Mouse (Mus musculus) C2C12 (cell line): ENCODE results near the gene Ppan. TPM values are rescaled to one million over a fixed set of nuclear protein-coding genes. Genes with fewer than 3 reads are reported as not detected.

ENCODE experiments used
- H3K27me3 ChIP-seq: one replicate; pipeline ENCODE4 v1.6.1; 2011; ENCODE audit not compliant: control insufficient read depth, insufficient read depth, insufficient read length
- H3K36me3 ChIP-seq: one replicate; pipeline ENCODE4 v1.6.1; 2011; ENCODE audit not compliant: control insufficient read depth, insufficient read depth
- H3K4me3 ChIP-seq: one replicate; pipeline ENCODE4 v1.5.1; 2011; ENCODE audit warnings: mild to moderate bottlenecking, control low read depth; ENCODE audit not compliant: poor library complexity, insufficient read depth, severe bottlenecking
- H3K79me2 ChIP-seq: one replicate; pipeline ENCODE4 v1.6.1; 2011; ENCODE audit not compliant: control insufficient read depth, insufficient read depth
- H3K79me3 ChIP-seq: one replicate; pipeline ENCODE4 v1.6.1; 2011; ENCODE audit warnings: low read depth, control low read depth
- H3ac ChIP-seq: one replicate; pipeline ENCODE3; 2011; ENCODE audit warnings: low read depth; ENCODE audit not compliant: control insufficient read depth, insufficient read length
- CEBPB ChIP-seq: IDR thresholded peaks from one replicate; pipeline ENCODE4 v1.6.1; 2011; ENCODE audit warnings: low read depth, mild to moderate bottlenecking, control low read depth, moderate library complexity
- CTCF ChIP-seq: IDR thresholded peaks from one replicate; pipeline ENCODE4 v1.5.1; 2011; ENCODE audit not compliant: control insufficient read depth, insufficient read depth, insufficient read length
- FOSL1 ChIP-seq: IDR thresholded peaks from one replicate; pipeline ENCODE4 v1.8.0; 2011; ENCODE audit warnings: mild to moderate bottlenecking, low read length; ENCODE audit not compliant: poor library complexity, insufficient read depth, severe bottlenecking
- MAX ChIP-seq: IDR thresholded peaks from one replicate; pipeline ENCODE4 v1.6.1; 2011; ENCODE audit warnings: mild to moderate bottlenecking, control low read depth
- MYOD1 ChIP-seq: IDR thresholded peaks from one replicate; pipeline ENCODE4 v1.6.1; 2011; ENCODE audit warnings: low read depth; ENCODE audit not compliant: control insufficient read depth, insufficient read length
- MYOG ChIP-seq: IDR thresholded peaks from one replicate; pipeline ENCODE4 v1.6.1; 2011; ENCODE audit not compliant: control insufficient read depth, insufficient read length; ENCODE audit errors: extremely low read depth
- USF1 ChIP-seq: IDR thresholded peaks from one replicate; pipeline ENCODE4 v1.6.1; 2011; ENCODE audit warnings: low read depth, mild to moderate bottlenecking, control low read depth, moderate library complexity
- long read RNA-seq, 2 experiments: library from polyadenylated mRNA; unstranded; transcript quantifications; one replicate each; pipeline ENCODE4 v2.0.0; 2019 to 2020
- polyA plus RNA-seq: library from polyadenylated mRNA; unstranded; fragments of >200 nt; fragmentation: generic; extraction: Trizol; gene quantifications from one replicate; pipeline ENCODE4 v1.2.1, GENCODE M21; 2012; ENCODE audit warnings: missing spikeins

The Ppan gene
- 88.3 TPM for polyA plus RNA-seq
- long read RNA-seq, experiment 1, transcript Ppan-201 (11 exons, 1,670 nt): major isoform, 27 of 47 reads
- long read RNA-seq, experiment 1, partial matches to known transcripts: 9 of 47 reads
- long read RNA-seq, experiment 1, other reads (novel, unspliced or antisense): 8 of 47 reads
- long read RNA-seq, experiment 2, transcript Ppan-201 (11 exons, 1,670 nt): major isoform, 379 of 488 reads
- long read RNA-seq, experiment 2, partial matches to known transcripts: 49 of 488 reads
- long read RNA-seq, experiment 2, other reads (novel, unspliced or antisense): 59 of 488 reads

DNA sequence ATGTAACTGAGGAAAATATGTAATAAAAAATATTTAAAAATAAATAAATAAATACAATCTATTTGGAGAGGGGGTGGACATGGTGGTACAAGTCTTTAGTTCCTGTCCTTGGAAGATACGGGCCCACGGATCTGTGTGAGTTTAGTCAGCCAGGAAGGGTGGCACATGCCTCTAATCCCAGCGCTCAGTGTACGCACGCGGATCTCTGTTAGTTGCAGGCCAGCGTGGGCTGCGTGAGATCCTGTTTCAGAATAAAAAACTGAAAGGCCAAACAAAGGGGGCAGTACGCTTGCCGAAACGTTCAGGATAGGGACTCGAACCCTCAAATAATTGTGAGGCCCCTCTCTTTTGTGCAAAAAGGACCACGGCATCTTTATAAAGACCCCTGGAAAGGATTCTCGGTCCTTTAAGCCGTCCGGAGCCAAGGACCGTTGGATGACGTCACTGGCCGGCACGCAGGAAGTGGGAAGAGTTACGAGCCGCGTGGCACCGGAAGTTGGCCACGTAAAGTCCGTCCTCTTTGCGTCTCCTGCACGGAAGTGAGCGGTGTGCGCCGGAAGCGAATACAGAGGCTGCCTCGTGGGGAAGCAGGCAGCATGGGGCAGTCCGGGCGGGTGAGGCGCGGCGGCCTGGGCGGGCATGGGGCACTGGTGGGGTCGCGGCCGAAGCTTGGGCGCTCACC, at the start of gene Ppan:
Ppan (plus strand) TSS at position 472 of the 682 bp plus-strand sequence.
- TF ChIP-seq MYOG: no peak
- TF ChIP-seq MAX: peak; percentile 91
- no peak for TF ChIP-seq FOSL1
- no peak for TF ChIP-seq USF1
- peaks cover 37% of the 10 kb centered on the region for H3K79me2 ChIP-seq
- peak within 1 kb of the TSS; percentile 98 for H3ac ChIP-seq
- peaks cover 37% of the 10 kb centered on the region for H3K36me3 ChIP-seq
- peaks cover 22% of the 10 kb centered on the region for H3K79me3 ChIP-seq
- H3K4me3 ChIP-seq: peak within 1 kb of the TSS; percentile 90
- H3K27me3 ChIP-seq: no peaks in the 10 kb centered on the region

DNA sequence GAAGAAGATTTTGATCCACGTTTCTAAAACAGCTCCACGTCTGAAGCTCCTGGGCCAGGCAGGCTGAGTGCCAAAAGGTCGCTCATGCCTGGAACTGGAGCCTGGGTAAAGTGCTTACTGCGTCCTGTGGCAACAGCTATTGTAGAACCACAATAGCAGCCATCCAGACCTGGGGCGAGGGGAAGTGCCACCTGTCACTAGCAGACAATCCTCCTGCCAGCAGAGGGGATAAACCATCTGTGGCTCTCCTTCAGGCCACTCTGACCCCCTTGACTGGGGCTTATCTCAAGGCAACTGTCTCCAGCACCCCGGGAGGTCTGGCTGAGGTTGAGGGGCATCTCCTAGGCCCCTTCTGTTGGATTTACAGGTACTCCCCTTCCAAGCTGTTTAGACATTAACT, 49.0 kb upstream of the Ppan start:
- peaks cover 3% of the 10 kb centered on the region for H3K27me3 ChIP-seq
- H3K79me3 ChIP-seq: no peaks in the 10 kb centered on the region
- no peak overlapping the region for H3K4me3 ChIP-seq
- no peak overlapping the region for H3ac ChIP-seq
- H3K36me3 ChIP-seq: no peaks in the 10 kb centered on the region
- TF ChIP-seq MYOD1 (no peak), CTCF (no peak), FOSL1 (no peak), CEBPB (no peak)
- no peaks in the 10 kb centered on the region for H3K79me2 ChIP-seq

DNA sequence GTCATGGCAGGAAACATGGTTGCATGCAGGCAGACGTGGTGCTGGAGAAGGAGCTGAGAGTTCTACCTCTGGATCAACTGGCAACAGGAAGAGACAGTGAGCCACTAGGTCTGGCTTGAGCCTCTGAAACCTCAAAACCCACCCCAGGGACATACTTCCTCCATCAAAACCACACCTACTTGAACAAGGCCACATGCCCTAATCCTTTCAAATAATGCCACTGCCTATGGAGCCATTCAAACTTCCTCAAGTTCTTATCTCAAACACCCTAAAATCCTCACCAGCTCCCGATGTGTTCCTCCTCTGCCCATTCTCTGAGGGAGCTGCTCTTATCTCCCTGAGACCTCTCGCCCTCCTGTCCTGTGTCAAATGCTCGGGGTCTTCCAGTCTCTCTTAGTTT, 45.8 kb upstream of the Ppan start:
- H3K4me3 ChIP-seq: no peak overlapping the region
- H3ac ChIP-seq: no peak overlapping the region
- H3K36me3 ChIP-seq: no peaks in the 10 kb centered on the region
- no peaks in the 10 kb centered on the region for H3K79me3 ChIP-seq
- peaks cover 15% of the 10 kb centered on the region for H3K27me3 ChIP-seq
- no peaks in the 10 kb centered on the region for H3K79me2 ChIP-seq
- TF ChIP-seq MAX: no peak
- TF ChIP-seq MYOG: no peak
- TF ChIP-seq USF1: no peak
- TF ChIP-seq MYOD1: no peak
- TF ChIP-seq CTCF: no peak
- no peak for TF ChIP-seq FOSL1
- TF ChIP-seq CEBPB: no peak

DNA sequence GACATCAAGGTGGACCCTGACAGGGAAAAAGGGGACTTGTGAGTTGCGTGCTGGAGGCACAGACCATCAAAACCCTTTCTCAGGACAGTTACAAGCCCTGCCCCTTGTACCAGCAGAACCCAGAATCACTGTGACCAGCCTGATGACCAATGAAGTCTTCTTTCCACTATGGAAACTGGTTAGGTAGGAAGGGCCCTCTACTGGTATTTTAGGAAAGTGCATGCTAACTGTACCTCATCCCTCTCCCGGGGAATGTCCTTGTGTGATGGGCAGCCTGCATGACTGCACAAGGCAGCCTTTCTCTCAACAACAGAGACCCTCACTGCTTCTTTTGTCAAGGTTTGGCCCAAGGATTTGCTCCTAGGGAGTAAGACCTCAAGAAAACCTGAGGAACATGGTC, 45.3 kb upstream of the Ppan start:
- Histone ChIP-seq H3K4me3 (no peak overlapping the region), H3K36me3 (no peaks in the 10 kb centered on the region), H3K27me3 (peaks cover 17% of the 10 kb centered on the region), H3ac (no peak overlapping the region), H3K79me3 (no peaks in the 10 kb centered on the region), H3K79me2 (no peaks in the 10 kb centered on the region)
- TF ChIP-seq CTCF: no peak
- TF ChIP-seq USF1: no peak
- TF ChIP-seq CEBPB: no peak
- TF ChIP-seq MAX: no peak
- no peak for TF ChIP-seq FOSL1
- TF ChIP-seq MYOG: no peak
- TF ChIP-seq MYOD1: no peak

DNA sequence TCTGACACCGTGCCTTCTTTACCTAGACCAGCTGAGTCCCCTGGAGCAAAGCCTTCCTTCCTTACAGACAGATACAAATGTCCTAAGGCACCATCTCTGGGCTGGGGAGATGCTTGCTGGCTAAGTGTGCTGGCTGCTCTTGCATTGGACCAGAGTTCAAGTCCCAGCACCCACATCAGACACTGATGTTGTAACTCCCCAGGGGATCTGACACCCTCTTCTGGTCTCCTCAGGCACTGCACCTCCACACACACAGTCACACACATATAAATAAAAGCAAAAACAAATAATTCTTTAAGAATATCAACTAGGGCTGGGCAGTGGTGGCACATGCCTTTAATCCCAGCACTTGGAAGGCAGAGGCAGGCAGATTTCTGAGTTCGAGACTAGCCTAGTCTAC, 37.8 kb upstream of the Ppan start:
- Histone ChIP-seq H3K36me3 (no peaks in the 10 kb centered on the region), H3K79me2 (no peaks in the 10 kb centered on the region), H3K4me3 (no peak overlapping the region), H3K27me3 (peaks cover 41% of the 10 kb centered on the region), H3ac (no peak overlapping the region), H3K79me3 (no peaks in the 10 kb centered on the region)
- TF ChIP-seq MYOD1 (no peak), MYOG (no peak)

DNA sequence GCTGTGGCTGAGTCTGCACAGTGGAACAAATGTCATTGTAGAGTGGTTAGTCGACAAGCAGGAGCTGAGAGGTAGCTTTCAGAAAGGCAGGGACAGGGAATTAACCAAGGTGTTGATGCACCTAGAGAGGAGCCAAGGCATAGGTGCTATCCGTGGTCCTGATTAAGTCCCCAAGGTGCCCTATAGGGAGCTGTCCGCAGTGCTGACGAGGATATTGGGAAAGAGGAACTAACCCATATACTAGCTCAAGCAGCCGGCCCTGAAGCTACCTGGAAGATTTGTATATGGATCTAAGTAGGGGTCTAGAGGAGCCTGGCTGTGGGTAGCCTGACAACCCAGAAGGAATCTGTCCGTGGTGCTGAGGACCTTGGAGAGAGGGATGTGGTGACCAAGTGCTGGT, 30.8 kb upstream of the Ppan start:
- TF ChIP-seq CEBPB (peak; percentile 3), MAX (peak; percentile 93), MYOD1 (no peak)
- Histone ChIP-seq H3K79me2 (no peaks in the 10 kb centered on the region), H3K36me3 (no peaks in the 10 kb centered on the region), H3K4me3 (no peak overlapping the region), H3K27me3 (peaks cover 22% of the 10 kb centered on the region), H3K79me3 (peaks cover 2% of the 10 kb centered on the region), H3ac (no peak overlapping the region)
